Mouse (Mus musculus): ENCODE measurements around the gene Pitpnm1. TPM values are rescaled to one million over a fixed set of nuclear protein-coding genes. Genes with fewer than 3 reads are reported as not detected.
"Not testable (repeated sequence)": the region's sequence is repeated elsewhere in the genome, so short reads cannot be mapped to it uniquely, and the experiment has no call there.

Pitpnm1 gene
- total RNA-seq, 2 experiments from 2014 or later, result 3.7 to 4.2 TPM

- intact Hi-C loops (cut with DNase I; ENCODE audit: low total_unique reads), result no loop called here
- no peak for DNase-seq
These were observed 31.3 kb downstream of the Pitpnm1 start for GRCm38 (mm10) chr19:4131075-4131474.

GRCm38 (mm10) chr19:4131768-4132167 is 32.0 kb downstream of the Pitpnm1 start:
- DNase-seq, result no peak
- intact Hi-C loops (cut with DNase I; ENCODE audit: low total_unique reads), result no loop called here

GRCm38 (mm10) chr19:4134354-4134753 is 34.6 kb downstream of the Pitpnm1 start:
- intact Hi-C loops (cut with DNase I; ENCODE audit: low total_unique reads), result no loop called here
- DNase-seq, result no peak

GRCm38 (mm10) chr19:4135229-4135962 is 35.6 kb downstream of the Pitpnm1 start:
- DNase-seq; intact Hi-C loops (cut with DNase I; ENCODE audit: low total_unique reads): not testable (repeated sequence)

GRCm38 (mm10) chr19:4135963-4136345 is 36.2 kb downstream of the Pitpnm1 start:
- intact Hi-C loops (cut with DNase I; ENCODE audit: low total_unique reads); DNase-seq: not testable (repeated sequence)

- intact Hi-C loops (cut with DNase I; ENCODE audit: low total_unique reads), result no loop called here
- DNase-seq, result no peak
These were observed 36.7 kb downstream of the Pitpnm1 start for GRCm38 (mm10) chr19:4136463-4136862.

- no peak for DNase-seq
- intact Hi-C loops (cut with DNase I; ENCODE audit: low total_unique reads), result no loop called here
These were observed 38.1 kb downstream of the Pitpnm1 start for GRCm38 (mm10) chr19:4137913-4138312.

GRCm38 (mm10) chr19:4139446-4139845 is 39.6 kb downstream of the Pitpnm1 start, which contains the start of gene Gpr152:
Gene Gpr152 (plus strand): TSS chr19:4139787.
- DNase-seq, result no peak
- intact Hi-C loops (cut with DNase I; ENCODE audit: low total_unique reads), result no loop called here

- intact Hi-C loops (cut with DNase I; ENCODE audit: low total_unique reads), result no loop called here
These were observed 40.3 kb downstream of the Pitpnm1 start for GRCm38 (mm10) chr19:4140147-4140546.

GRCm38 (mm10) chr19:4142416-4143173 is 42.8 kb downstream of the Pitpnm1 start:
- DNase-seq, result no peak
- intact Hi-C loops (cut with DNase I; ENCODE audit: low total_unique reads), result no loop called here

More at GRCm38 (mm10) chr19:4140147-4140546, 40.3 kb downstream of the Pitpnm1 start:
- no peak for DNase-seq

- intact Hi-C loops (cut with DNase I; ENCODE audit: low total_unique reads), result no loop called here
- no peak for DNase-seq
These were observed 44.0 kb downstream of the Pitpnm1 start, which contains the start of gene Cabp4 for GRCm38 (mm10) chr19:4143759-4144268. Gene Cabp4 (minus strand): TSS chr19:4144033.

GRCm38 (mm10) chr19:4144550-4145498 is 45.0 kb downstream of the Pitpnm1 start:
- intact Hi-C loops (cut with DNase I; ENCODE audit: low total_unique reads), result no loop called here
- DNase-seq, result no peak

GRCm38 (mm10) chr19:4145936-4146335 is 46.1 kb downstream of the Pitpnm1 start:
- intact Hi-C loops (cut with DNase I; ENCODE audit: low total_unique reads), result no loop called here
- DNase-seq, result no peak

GRCm38 (mm10) chr19:4146366-4147021 is 46.7 kb downstream of the Pitpnm1 start:
- intact Hi-C loops (cut with DNase I; ENCODE audit: low total_unique reads), result no loop called here
- no peak for DNase-seq

- intact Hi-C loops (cut with DNase I; ENCODE audit: low total_unique reads), result no loop called here
- no peak for DNase-seq
These were observed 47.2 kb downstream of the Pitpnm1 start for GRCm38 (mm10) chr19:4147022-4147405.

GRCm38 (mm10) chr19:4147782-4148490 is 48.1 kb downstream of the Pitpnm1 start:
- no peak for DNase-seq
- intact Hi-C loops (cut with DNase I; ENCODE audit: low total_unique reads), result no loop called here

- intact Hi-C loops (cut with DNase I; ENCODE audit: low total_unique reads), result no loop called here
- peak; percentile 96 for DNase-seq
These were observed 48.7 kb downstream of the Pitpnm1 start, which contains the start of gene Coro1b for GRCm38 (mm10) chr19:4148491-4148806. Gene Coro1b (plus strand): TSS chr19:4148619.

GRCm38 (mm10) chr19:4148819-4149218 is 49.0 kb downstream of the Pitpnm1 start:
- intact Hi-C loops (cut with DNase I; ENCODE audit: low total_unique reads), result no loop called here
- no peak for DNase-seq
